Mouse (Mus musculus): ENCODE measurements around the gene B3galt5. TPM values are rescaled to one million over a fixed set of nuclear protein-coding genes. Genes with fewer than 3 reads are reported as not detected.
"Not testable (repeated sequence)": the region's sequence is repeated elsewhere in the genome, so short reads cannot be mapped to it uniquely, and the experiment has no call there.

The B3galt5 gene
- polyA plus RNA-seq, 1 experiment from 2014 or later: 0.48 TPM

- H3K9ac ChIP-seq (replicated peaks; ENCODE audit: low read depth, low read length): no peak overlapping the region
- H3K4me3 ChIP-seq (ENCODE audit: low read depth, low read length): no peak overlapping the region
- H3K4me2 ChIP-seq (replicated peaks; ENCODE audit: low read depth, low read length): no peak overlapping the region
- no peaks in the 10 kb centered on the region for H3K27me3 ChIP-seq (ENCODE audit: control insufficient read depth, insufficient read depth, low read length)
- no peaks in the 10 kb centered on the region for H3K4me1 ChIP-seq (ENCODE audit: control insufficient read depth, insufficient read depth, low read length)
- no peak for ATAC-seq (ENCODE audit: insufficient number of reproducible peaks, insufficient read depth, low FRiP score, low read depth)
- no peak overlapping the region for H3K27ac ChIP-seq (ENCODE audit: low read length)
- no peaks in the 10 kb centered on the region for H3K9me3 ChIP-seq (ENCODE audit: control insufficient read depth, low read depth, low read length)
- no peaks in the 10 kb centered on the region for H3K36me3 ChIP-seq (ENCODE audit: control insufficient read depth, insufficient read depth, low read length)
Observed at GRCm38 (mm10) chr16:96304438-96304837, 68.8 kb downstream of the B3galt5 start.

- Histone ChIP-seq H3K4me2 (replicated peaks; ENCODE audit: low read depth, low read length) (no peak overlapping the region), H3K4me1 (ENCODE audit: control insufficient read depth, insufficient read depth, low read length) (no peaks in the 10 kb centered on the region), H3K9me3 (ENCODE audit: control insufficient read depth, low read depth, low read length) (no peaks in the 10 kb centered on the region), H3K27me3 (ENCODE audit: control insufficient read depth, insufficient read depth, low read length) (no peaks in the 10 kb centered on the region), H3K4me3 (ENCODE audit: low read depth, low read length) (no peak overlapping the region), H3K27ac (ENCODE audit: low read length) (no peak overlapping the region), H3K9ac (replicated peaks; ENCODE audit: low read depth, low read length) (no peak overlapping the region), H3K36me3 (ENCODE audit: control insufficient read depth, insufficient read depth, low read length) (no peaks in the 10 kb centered on the region)
- WGBS: 64% methylated on average over 4 of the region's 4 CpGs
- ATAC-seq (ENCODE audit: insufficient number of reproducible peaks, insufficient read depth, low FRiP score, low read depth): no peak
Observed at GRCm38 (mm10) chr16:96306905-96307304, 71.3 kb downstream of the B3galt5 start.

GRCm38 (mm10) chr16:96317803-96318202, 82.2 kb downstream of the B3galt5 start:
- H3K9ac ChIP-seq (replicated peaks; ENCODE audit: low read depth, low read length): no peak overlapping the region
- 88% methylated on average over 8 of the region's 8 CpGs for WGBS
- no peak for ATAC-seq (ENCODE audit: insufficient number of reproducible peaks, insufficient read depth, low FRiP score, low read depth)
- H3K4me2 ChIP-seq (replicated peaks; ENCODE audit: low read depth, low read length): no peak overlapping the region
- no peaks in the 10 kb centered on the region for H3K36me3 ChIP-seq (ENCODE audit: control insufficient read depth, insufficient read depth, low read length)
- no peaks in the 10 kb centered on the region for H3K4me1 ChIP-seq (ENCODE audit: control insufficient read depth, insufficient read depth, low read length)
- no peaks in the 10 kb centered on the region for H3K27me3 ChIP-seq (ENCODE audit: control insufficient read depth, insufficient read depth, low read length)
- no peaks in the 10 kb centered on the region for H3K9me3 ChIP-seq (ENCODE audit: control insufficient read depth, low read depth, low read length)
- no peak overlapping the region for H3K4me3 ChIP-seq (ENCODE audit: low read depth, low read length)
- no peak overlapping the region for H3K27ac ChIP-seq (ENCODE audit: low read length)

- 0 out of 2 replicates have a peak, but pooled peaks cover 8% of the 10 kb centered on the region for H3K4me1 ChIP-seq (ENCODE audit: control insufficient read depth, insufficient read depth, low read length)
- H3K27me3 ChIP-seq (ENCODE audit: control insufficient read depth, insufficient read depth, low read length): no peaks in the 10 kb centered on the region
- no peak for ATAC-seq (ENCODE audit: insufficient number of reproducible peaks, insufficient read depth, low FRiP score, low read depth)
- no peak overlapping the region for H3K4me2 ChIP-seq (replicated peaks; ENCODE audit: low read depth, low read length)
- H3K27ac ChIP-seq (ENCODE audit: low read length): no peak overlapping the region
- H3K9me3 ChIP-seq (ENCODE audit: control insufficient read depth, low read depth, low read length): no peaks in the 10 kb centered on the region
- 85% methylated on average over 1 of the region's 1 CpGs for WGBS
- H3K9ac ChIP-seq (replicated peaks; ENCODE audit: low read depth, low read length): no peak overlapping the region
- no peaks in the 10 kb centered on the region for H3K36me3 ChIP-seq (ENCODE audit: control insufficient read depth, insufficient read depth, low read length)
- H3K4me3 ChIP-seq (ENCODE audit: low read depth, low read length): no peak overlapping the region
Observed at GRCm38 (mm10) chr16:96322739-96323138, 87.1 kb downstream of the B3galt5 start.

GRCm38 (mm10) chr16:96323166-96323565, 87.6 kb downstream of the B3galt5 start:
- Histone ChIP-seq H3K4me3 (ENCODE audit: low read depth, low read length) (no peak overlapping the region), H3K27me3 (ENCODE audit: control insufficient read depth, insufficient read depth, low read length) (no peaks in the 10 kb centered on the region), H3K27ac (ENCODE audit: low read length) (no peak overlapping the region), H3K4me2 (replicated peaks; ENCODE audit: low read depth, low read length) (no peak overlapping the region), H3K36me3 (ENCODE audit: control insufficient read depth, insufficient read depth, low read length) (no peaks in the 10 kb centered on the region), H3K4me1 (ENCODE audit: control insufficient read depth, insufficient read depth, low read length) (0 out of 2 replicates have a peak, but pooled peaks cover 8% of the 10 kb centered on the region), H3K9me3 (ENCODE audit: control insufficient read depth, low read depth, low read length) (no peaks in the 10 kb centered on the region), H3K9ac (replicated peaks; ENCODE audit: low read depth, low read length) (no peak overlapping the region)
- no peak for ATAC-seq (ENCODE audit: insufficient number of reproducible peaks, insufficient read depth, low FRiP score, low read depth)
- 85% methylated on average over 4 of the region's 4 CpGs for WGBS

- Histone ChIP-seq H3K9me3 (ENCODE audit: control insufficient read depth, low read depth, low read length) (no peaks in the 10 kb centered on the region), H3K27me3 (ENCODE audit: control insufficient read depth, insufficient read depth, low read length) (no peaks in the 10 kb centered on the region), H3K27ac (ENCODE audit: low read length) (no peak overlapping the region), H3K36me3 (ENCODE audit: control insufficient read depth, insufficient read depth, low read length) (no peaks in the 10 kb centered on the region), H3K4me3 (ENCODE audit: low read depth, low read length) (no peak overlapping the region), H3K4me1 (ENCODE audit: control insufficient read depth, insufficient read depth, low read length) (0 out of 2 replicates have a peak, but pooled peaks cover 8% of the 10 kb centered on the region), H3K4me2 (replicated peaks; ENCODE audit: low read depth, low read length) (no peak overlapping the region), H3K9ac (replicated peaks; ENCODE audit: low read depth, low read length) (no peak overlapping the region)
- 42% methylated on average over 10 of the region's 10 CpGs for WGBS
- ATAC-seq (ENCODE audit: insufficient number of reproducible peaks, insufficient read depth, low FRiP score, low read depth): no peak
Observed at GRCm38 (mm10) chr16:96326110-96326999, 90.8 kb downstream of the B3galt5 start.

- H3K4me1 ChIP-seq (ENCODE audit: control insufficient read depth, insufficient read depth, low read length); H3K27me3 ChIP-seq (ENCODE audit: control insufficient read depth, insufficient read depth, low read length); H3K36me3 ChIP-seq (ENCODE audit: control insufficient read depth, insufficient read depth, low read length); H3K4me3 ChIP-seq (ENCODE audit: low read depth, low read length); H3K4me2 ChIP-seq (replicated peaks; ENCODE audit: low read depth, low read length); H3K9me3 ChIP-seq (ENCODE audit: control insufficient read depth, low read depth, low read length); H3K27ac ChIP-seq (ENCODE audit: low read length); H3K9ac ChIP-seq (replicated peaks; ENCODE audit: low read depth, low read length): not testable (repeated sequence)
- peak; percentile 62; the same call in 1 of the 2 replicates for ATAC-seq (ENCODE audit: insufficient number of reproducible peaks, insufficient read depth, low FRiP score, low read depth)
- WGBS: 38% methylated on average over 9 of the region's 9 CpGs
Observed at GRCm38 (mm10) chr16:96327251-96327650, 91.7 kb downstream of the B3galt5 start.

GRCm38 (mm10) chr16:96339570-96339969, 104.0 kb downstream of the B3galt5 start:
- Histone ChIP-seq H3K4me1 (ENCODE audit: control insufficient read depth, insufficient read depth, low read length) (no peaks in the 10 kb centered on the region), H3K9me3 (ENCODE audit: control insufficient read depth, low read depth, low read length) (no peaks in the 10 kb centered on the region), H3K9ac (replicated peaks; ENCODE audit: low read depth, low read length) (no peak overlapping the region), H3K4me2 (replicated peaks; ENCODE audit: low read depth, low read length) (no peak overlapping the region), H3K36me3 (ENCODE audit: control insufficient read depth, insufficient read depth, low read length) (no peaks in the 10 kb centered on the region), H3K4me3 (ENCODE audit: low read depth, low read length) (no peak overlapping the region), H3K27me3 (ENCODE audit: control insufficient read depth, insufficient read depth, low read length) (no peaks in the 10 kb centered on the region), H3K27ac (ENCODE audit: low read length) (no peak overlapping the region)
- no peak for ATAC-seq (ENCODE audit: insufficient number of reproducible peaks, insufficient read depth, low FRiP score, low read depth)
- WGBS: 86% methylated on average over 4 of the region's 4 CpGs

Measured in stomach, embryonic 14.5 days (tissue).